Mouse (Mus musculus): ENCODE results near the gene Slc13a1. TPM values are rescaled to one million over a fixed set of nuclear protein-coding genes. Genes with fewer than 3 reads are reported as not detected.
"Not testable (repeated sequence)": the region's sequence is repeated elsewhere in the genome, so short reads cannot be mapped to it uniquely, and the experiment has no call there.

The Slc13a1 gene
- 0.20 TPM in 2 replicates for polyA plus RNA-seq (2014; fragmentation: Nextera tagmentation; extraction: Ambion mirVana)

- 78% methylated on average over 5 of the region's 5 CpGs for WGBS
- Histone ChIP-seq H3K4me2 (ENCODE audit: low read length) (no peak within 1 kb of the TSS), H3K36me3 (ENCODE audit: control insufficient read depth, insufficient read depth, low read length) (no peaks in the 10 kb centered on the region), H3K4me3 (ENCODE audit: low read depth, low read length) (no peak within 1 kb of the TSS), H3K9me3 (ENCODE audit: control insufficient read depth, low read length) (no peaks in the 10 kb centered on the region), H3K4me1 (replicated peaks; ENCODE audit: control insufficient read depth, insufficient read depth, low read length) (no peaks in the 10 kb centered on the region), H3K27ac (ENCODE audit: low read depth) (no peak within 1 kb of the TSS), H3K27me3 (replicated peaks; ENCODE audit: control insufficient read depth, insufficient read depth, low read length) (no peaks in the 10 kb centered on the region), H3K9ac (ENCODE audit: low read length) (no peak within 1 kb of the TSS)
- ATAC-seq (replicated peaks; ENCODE audit: low FRiP score, low TSS enrichment, low read depth), result no peak; the same call in 1 of the 2 replicates
- DNase-seq (ENCODE audit: low spot score), result no peak
These were observed at the start of gene Slc13a1 for GRCm38 (mm10) chr6:24167734-24168327. Gene Slc13a1, minus strand, starts transcription at chr6:24168092.

GRCm38 (mm10) chr6:24207866-24208265, 40.0 kb upstream of the Slc13a1 start:
- 74% methylated on average over 3 of the region's 3 CpGs for WGBS
- ATAC-seq (replicated peaks; ENCODE audit: low FRiP score, low TSS enrichment, low read depth) (no peak), DNase-seq (ENCODE audit: low spot score) (no peak)
- no peaks in the 10 kb centered on the region for H3K9me3 ChIP-seq (ENCODE audit: control insufficient read depth, low read length)
- no peaks in the 10 kb centered on the region for H3K36me3 ChIP-seq (ENCODE audit: control insufficient read depth, insufficient read depth, low read length)
- H3K4me3 ChIP-seq (ENCODE audit: low read depth, low read length), result no peak overlapping the region
- no peaks in the 10 kb centered on the region for H3K27me3 ChIP-seq (replicated peaks; ENCODE audit: control insufficient read depth, insufficient read depth, low read length)
- no peak overlapping the region for H3K27ac ChIP-seq (ENCODE audit: low read depth)
- H3K4me2 ChIP-seq (ENCODE audit: low read length), result no peak overlapping the region
- H3K4me1 ChIP-seq (replicated peaks; ENCODE audit: control insufficient read depth, insufficient read depth, low read length), result no peaks in the 10 kb centered on the region
- no peak overlapping the region for H3K9ac ChIP-seq (ENCODE audit: low read length)

GRCm38 (mm10) chr6:24202226-24202625, 34.3 kb upstream of the Slc13a1 start:
- H3K27me3 ChIP-seq (replicated peaks; ENCODE audit: control insufficient read depth, insufficient read depth, low read length), result no peaks in the 10 kb centered on the region
- H3K9ac ChIP-seq (ENCODE audit: low read length), result no peak overlapping the region
- no peaks in the 10 kb centered on the region for H3K9me3 ChIP-seq (ENCODE audit: control insufficient read depth, low read length)
- no peak overlapping the region for H3K4me2 ChIP-seq (ENCODE audit: low read length)
- H3K4me1 ChIP-seq (replicated peaks; ENCODE audit: control insufficient read depth, insufficient read depth, low read length), result no peaks in the 10 kb centered on the region
- ATAC-seq (replicated peaks; ENCODE audit: low FRiP score, low TSS enrichment, low read depth) (no peak), DNase-seq (ENCODE audit: low spot score) (no peak)
- H3K4me3 ChIP-seq (ENCODE audit: low read depth, low read length), result no peak overlapping the region
- H3K36me3 ChIP-seq (ENCODE audit: control insufficient read depth, insufficient read depth, low read length), result no peaks in the 10 kb centered on the region
- WGBS, result 86% methylated on average over 6 of the region's 6 CpGs
- H3K27ac ChIP-seq (ENCODE audit: low read depth), result no peak overlapping the region

- no peaks in the 10 kb centered on the region for H3K27me3 ChIP-seq (replicated peaks; ENCODE audit: control insufficient read depth, insufficient read depth, low read length)
- WGBS, result 72% methylated on average over 12 of the region's 12 CpGs
- no peak overlapping the region for H3K4me3 ChIP-seq (ENCODE audit: low read depth, low read length)
- no peak overlapping the region for H3K27ac ChIP-seq (ENCODE audit: low read depth)
- no peaks in the 10 kb centered on the region for H3K4me1 ChIP-seq (replicated peaks; ENCODE audit: control insufficient read depth, insufficient read depth, low read length)
- H3K9ac ChIP-seq (ENCODE audit: low read length), result no peak overlapping the region
- H3K36me3 ChIP-seq (ENCODE audit: control insufficient read depth, insufficient read depth, low read length), result no peaks in the 10 kb centered on the region
- DNase-seq (ENCODE audit: low spot score) (no peak), ATAC-seq (replicated peaks; ENCODE audit: low FRiP score, low TSS enrichment, low read depth) (no peak)
- H3K9me3 ChIP-seq (ENCODE audit: control insufficient read depth, low read length), result no peaks in the 10 kb centered on the region
- no peak overlapping the region for H3K4me2 ChIP-seq (ENCODE audit: low read length)
These were observed 33.0 kb upstream of the Slc13a1 start for GRCm38 (mm10) chr6:24200644-24201484.

GRCm38 (mm10) chr6:24197501-24198195, 29.8 kb upstream of the Slc13a1 start:
- H3K4me1 ChIP-seq (replicated peaks; ENCODE audit: control insufficient read depth, insufficient read depth, low read length); H3K27me3 ChIP-seq (replicated peaks; ENCODE audit: control insufficient read depth, insufficient read depth, low read length); DNase-seq (ENCODE audit: low spot score); H3K4me2 ChIP-seq (ENCODE audit: low read length); H3K9me3 ChIP-seq (ENCODE audit: control insufficient read depth, low read length); H3K27ac ChIP-seq (ENCODE audit: low read depth); H3K36me3 ChIP-seq (ENCODE audit: control insufficient read depth, insufficient read depth, low read length); H3K9ac ChIP-seq (ENCODE audit: low read length); ATAC-seq (replicated peaks; ENCODE audit: low FRiP score, low TSS enrichment, low read depth); H3K4me3 ChIP-seq (ENCODE audit: low read depth, low read length): not testable (repeated sequence)
- 70% methylated on average over 10 of the region's 10 CpGs for WGBS

- H3K9ac ChIP-seq (ENCODE audit: low read length); ATAC-seq (replicated peaks; ENCODE audit: low FRiP score, low TSS enrichment, low read depth); DNase-seq (ENCODE audit: low spot score); H3K27me3 ChIP-seq (replicated peaks; ENCODE audit: control insufficient read depth, insufficient read depth, low read length); H3K4me1 ChIP-seq (replicated peaks; ENCODE audit: control insufficient read depth, insufficient read depth, low read length); H3K9me3 ChIP-seq (ENCODE audit: control insufficient read depth, low read length); H3K4me3 ChIP-seq (ENCODE audit: low read depth, low read length); H3K27ac ChIP-seq (ENCODE audit: low read depth); H3K36me3 ChIP-seq (ENCODE audit: control insufficient read depth, insufficient read depth, low read length); H3K4me2 ChIP-seq (ENCODE audit: low read length): not testable (repeated sequence)
- 63% methylated on average over 5 of the region's 5 CpGs for WGBS
These were observed 28.5 kb upstream of the Slc13a1 start for GRCm38 (mm10) chr6:24196406-24196805.

- Histone ChIP-seq H3K36me3 (ENCODE audit: control insufficient read depth, insufficient read depth, low read length) (no peaks in the 10 kb centered on the region), H3K4me1 (replicated peaks; ENCODE audit: control insufficient read depth, insufficient read depth, low read length) (no peaks in the 10 kb centered on the region), H3K9ac (ENCODE audit: low read length) (no peak overlapping the region), H3K27me3 (replicated peaks; ENCODE audit: control insufficient read depth, insufficient read depth, low read length) (no peaks in the 10 kb centered on the region), H3K4me2 (ENCODE audit: low read length) (no peak overlapping the region), H3K9me3 (ENCODE audit: control insufficient read depth, low read length) (no peaks in the 10 kb centered on the region), H3K4me3 (ENCODE audit: low read depth, low read length) (no peak overlapping the region), H3K27ac (ENCODE audit: low read depth) (no peak overlapping the region)
- DNase-seq (ENCODE audit: low spot score) (no peak), ATAC-seq (replicated peaks; ENCODE audit: low FRiP score, low TSS enrichment, low read depth) (no peak)
- WGBS, result 83% methylated on average over 3 of the region's 3 CpGs
These were observed 15.5 kb upstream of the Slc13a1 start for GRCm38 (mm10) chr6:24183439-24183838.

- Histone ChIP-seq H3K27me3 (replicated peaks; ENCODE audit: control insufficient read depth, insufficient read depth, low read length) (no peaks in the 10 kb centered on the region), H3K27ac (ENCODE audit: low read depth) (no peak overlapping the region), H3K4me2 (ENCODE audit: low read length) (no peak overlapping the region), H3K9ac (ENCODE audit: low read length) (no peak overlapping the region), H3K36me3 (ENCODE audit: control insufficient read depth, insufficient read depth, low read length) (no peaks in the 10 kb centered on the region), H3K9me3 (ENCODE audit: control insufficient read depth, low read length) (no peaks in the 10 kb centered on the region), H3K4me1 (replicated peaks; ENCODE audit: control insufficient read depth, insufficient read depth, low read length) (no peaks in the 10 kb centered on the region), H3K4me3 (ENCODE audit: low read depth, low read length) (no peak overlapping the region)
- 89% methylated on average over 3 of the region's 3 CpGs for WGBS
- ATAC-seq (replicated peaks; ENCODE audit: low FRiP score, low TSS enrichment, low read depth) (no peak), DNase-seq (ENCODE audit: low spot score) (no peak)
These were observed 7.5 kb upstream of the Slc13a1 start for GRCm38 (mm10) chr6:24175393-24175792.

Data from intestine, embryonic 14.5 days (tissue).